Mouse (Mus musculus) heart, embryonic 14.5 days (tissue): ENCODE measurements around the gene Wnt10b. TPM values are rescaled to one million over a fixed set of nuclear protein-coding genes. Genes with fewer than 3 reads are reported as not detected.

Experiments
- ATAC-seq: fragments of 200-750 bp; cut with Nextera tagmentation; 2 replicates; pipeline ENCODE4 v1.8.0; 2017; ENCODE audit warnings: low read depth, moderate TSS enrichment; ENCODE audit not compliant: insufficient number of reproducible peaks, insufficient read depth, low FRiP score
- H3K27ac ChIP-seq, 2 experiments: fragments of 200-500 bp in 1 of 2; fragments of 300-500 bp in 1 of 2; sonication (generic) in 1 of 2; replicated peaks in 1 of 2; 2 replicates each; pipeline ENCODE4 v1.5.1; 2012 to 2014; ENCODE audit warnings: low read depth in 2 of 2, low read length in 2 of 2, control low read depth in 1 of 2, mild to moderate bottlenecking in 1 of 2, mixed read lengths in 1 of 2; ENCODE audit not compliant: control insufficient read depth in 1 of 2, insufficient read depth in 1 of 2
- H3K27me3 ChIP-seq: fragments of 300-500 bp; sonication (generic); 2 replicates; pipeline ENCODE4 v1.6.1; 2014; ENCODE audit warnings: mild to moderate bottlenecking, low read length, control low read depth; ENCODE audit not compliant: control insufficient read depth, insufficient read depth
- H3K36me3 ChIP-seq: fragments of 300-500 bp; sonication (generic); 2 replicates; pipeline ENCODE4 v1.6.1; 2014; ENCODE audit warnings: mild to moderate bottlenecking, control low read depth, low read length, mixed read lengths; ENCODE audit not compliant: control insufficient read depth, insufficient read depth
- H3K4me1 ChIP-seq, 2 experiments: fragments of 200-500 bp in 1 of 2; fragments of 300-500 bp in 1 of 2; sonication (generic) in 1 of 2; 2 replicates each; pipeline ENCODE4 v1.6.1; 2012 to 2014; ENCODE audit warnings: low read length in 2 of 2, control low read depth in 1 of 2, mixed read lengths in 1 of 2; ENCODE audit not compliant: control insufficient read depth in 2 of 2, insufficient read depth in 2 of 2
- H3K4me2 ChIP-seq: fragments of 300-500 bp; sonication (generic); 2 replicates; pipeline ENCODE4 v1.6.1; 2014; ENCODE audit warnings: mild to moderate bottlenecking, low read length
- H3K4me3 ChIP-seq, 2 experiments: fragments of 200-500 bp in 1 of 2; fragments of 300-500 bp in 1 of 2; sonication (generic) in 1 of 2; 2 replicates each; pipeline ENCODE4 v1.5.1; 2012 to 2014; ENCODE audit warnings: low read length in 2 of 2, mild to moderate bottlenecking in 2 of 2, control low read depth in 1 of 2, low read depth in 1 of 2, moderate library complexity in 1 of 2; ENCODE audit not compliant: control insufficient read depth in 1 of 2, insufficient read depth in 1 of 2
- H3K9ac ChIP-seq: fragments of 300-500 bp; sonication (generic); 2 replicates; pipeline ENCODE4 v1.6.1; 2014; ENCODE audit warnings: mild to moderate bottlenecking, low read length
- H3K9me3 ChIP-seq: fragments of 300-500 bp; sonication (generic); 2 replicates; pipeline ENCODE4 v1.6.1; 2016; ENCODE audit warnings: low read length, control low read depth; ENCODE audit not compliant: control insufficient read depth
- WGBS: fragments of 180-500 bp; shearing (Covaris S2); extraction: QIAGEN DNeasy Blood & Tissue Kit; methylation state at CpG from one replicate; pipeline ENCODE4 v1.1.7; 2014; 5-methylcytosine and 5-hydroxymethylcytosine counted together
- polyA plus RNA-seq: library from polyadenylated mRNA; unstranded; fragments of >200 nt; fragmentation: Nextera tagmentation; extraction: Ambion mirVana; gene quantifications from 2 replicates; pipeline ENCODE4 v1.2.1, GENCODE M21; 2014

The Wnt10b gene
- polyA plus RNA-seq, 1 experiment from 2014 or later: not detected

DNA sequence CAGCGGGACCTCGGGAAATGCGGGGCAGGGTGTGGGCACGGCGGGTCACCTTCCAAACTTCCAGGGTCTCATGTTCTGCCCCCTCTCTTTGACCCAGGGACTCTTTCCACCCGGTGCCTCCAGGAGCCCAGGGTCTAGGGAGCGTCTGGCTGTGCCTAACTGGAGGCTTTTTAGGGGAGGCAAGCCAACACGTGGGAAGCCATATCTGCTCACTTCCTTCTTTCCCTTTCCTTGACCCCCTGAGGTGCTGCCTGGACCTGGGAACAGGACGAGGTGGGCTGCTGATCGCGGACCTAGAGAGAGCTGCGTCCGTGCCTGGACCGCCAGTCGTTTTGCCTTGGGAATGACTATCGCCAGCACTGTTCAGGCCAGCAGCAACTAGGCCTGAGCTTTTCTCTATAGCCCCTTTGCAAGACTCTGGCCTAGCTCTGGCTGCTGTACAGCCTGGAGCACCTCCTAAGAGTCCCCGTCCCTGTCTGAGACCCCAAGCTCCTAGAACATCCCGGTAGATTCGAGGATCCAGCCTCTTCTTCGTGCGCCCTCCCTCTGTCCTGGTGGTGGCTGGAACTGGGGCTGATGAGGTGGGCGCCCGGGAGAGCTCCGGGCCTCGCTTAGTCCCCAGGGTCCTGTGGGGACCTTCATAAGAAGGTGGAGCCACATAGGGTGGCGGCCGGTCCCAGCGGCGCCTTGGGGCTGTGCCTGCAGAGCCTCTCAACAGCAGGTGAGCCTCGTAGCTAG is 28.3 kb upstream of the Wnt10b start:
- ATAC-seq: 0 out of 2 replicates have a peak, but pooled peaks have one; percentile 15
- Histone ChIP-seq H3K4me1 (peaks cover 34 to 58% of the 10 kb centered on the region in 2 experiments), H3K27me3 (peaks cover 81% of the 10 kb centered on the region), H3K4me3 (peak overlapping the region in 1 of 2 experiments; percentile 55; a peak in 2 of 4 replicates), H3K27ac (no peak overlapping the region), H3K36me3 (peaks cover 8% of the 10 kb centered on the region), H3K9me3 (no peaks in the 10 kb centered on the region), H3K4me2 (peak overlapping the region; percentile 95), H3K9ac (peak overlapping the region; percentile 38; the same call in 1 of the 2 replicates)
- 13% methylated on average over 30 of the region's 30 CpGs for WGBS

DNA sequence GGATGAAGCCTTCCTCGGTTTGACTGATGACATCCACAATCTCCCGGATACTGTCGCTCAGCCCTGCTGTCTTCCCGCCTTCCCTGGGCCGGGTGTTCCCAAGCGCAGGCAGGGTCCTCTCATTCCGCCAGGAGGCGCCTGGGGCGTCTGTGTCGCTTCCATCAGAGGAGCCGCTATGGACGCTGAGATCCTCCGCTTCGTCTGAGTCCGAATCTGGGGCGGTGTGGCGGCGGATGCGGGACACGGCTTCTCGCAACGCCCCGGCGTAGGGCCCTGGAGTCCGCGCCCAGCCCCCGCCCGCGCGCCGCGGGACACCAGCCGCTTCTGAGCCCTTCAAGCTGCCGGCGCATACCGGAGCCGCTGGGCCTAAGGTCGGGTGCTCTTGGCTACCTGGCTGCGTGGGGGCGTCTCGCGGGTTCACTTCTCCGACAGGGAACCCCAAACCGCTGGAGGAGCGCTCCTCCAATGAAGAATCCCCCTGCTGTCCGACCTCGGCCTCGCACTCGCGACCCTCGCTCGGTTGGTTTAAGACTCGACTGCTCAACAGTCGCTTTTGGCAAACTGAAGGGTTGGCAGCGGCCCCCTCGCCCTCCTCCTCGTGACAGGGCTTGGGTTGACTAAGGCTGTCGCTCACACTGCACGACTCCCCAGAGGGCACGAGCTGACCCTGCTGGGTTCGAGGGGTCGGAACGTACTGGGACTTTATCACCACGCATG is 27.5 kb upstream of the Wnt10b start:
- ATAC-seq: no peak
- H3K36me3 ChIP-seq: no peaks in the 10 kb centered on the region; the same call in 1 of the 2 replicates
- peaks cover 89% of the 10 kb centered on the region for H3K27me3 ChIP-seq
- no peak overlapping the region for H3K27ac ChIP-seq
- H3K9ac ChIP-seq: peak overlapping the region; percentile 69
- WGBS: under 1% methylated on average over 64 of the region's 64 CpGs
- H3K4me3 ChIP-seq: peak overlapping the region; percentile 37 to 55
- peaks cover 34 to 58% of the 10 kb centered on the region in 2 experiments for H3K4me1 ChIP-seq
- H3K4me2 ChIP-seq: peak overlapping the region; percentile 95
- H3K9me3 ChIP-seq: no peaks in the 10 kb centered on the region

DNA sequence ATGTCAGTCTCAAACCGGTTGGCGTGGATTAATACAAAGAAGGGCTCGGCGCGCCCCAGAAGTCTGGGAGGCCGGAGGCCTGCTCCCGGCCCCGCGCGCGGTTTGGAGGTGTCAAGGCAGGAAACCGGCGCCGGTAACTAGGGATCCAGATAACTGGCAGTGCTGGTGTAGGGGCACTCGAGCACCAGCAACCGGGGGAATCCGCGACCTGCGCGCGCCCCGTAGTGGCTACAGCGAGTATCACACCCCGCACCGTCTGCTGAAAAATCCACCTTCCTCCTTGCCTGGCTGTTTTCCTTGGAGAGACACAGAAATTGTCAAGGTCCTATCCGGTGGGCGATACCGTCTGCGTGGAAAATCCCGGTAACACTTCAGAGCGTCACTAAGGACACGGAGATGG is 26.1 kb upstream of the Wnt10b start:
- no peaks in the 10 kb centered on the region for H3K9me3 ChIP-seq
- WGBS: under 1% methylated on average over 32 of the region's 32 CpGs
- no peaks in the 10 kb centered on the region for H3K36me3 ChIP-seq
- H3K9ac ChIP-seq: 0 out of 2 replicates have a peak overlapping the region, but pooled peaks have one; percentile 21
- H3K4me3 ChIP-seq: peak overlapping the region in 1 of 2 experiments; percentile 18; a peak in 1 of 4 replicates
- H3K27ac ChIP-seq: no peak overlapping the region
- no peak for ATAC-seq
- peaks cover 99% of the 10 kb centered on the region for H3K27me3 ChIP-seq
- peak overlapping the region; percentile 59 for H3K4me2 ChIP-seq
- peaks cover 27 to 50% of the 10 kb centered on the region in 2 experiments for H3K4me1 ChIP-seq

DNA sequence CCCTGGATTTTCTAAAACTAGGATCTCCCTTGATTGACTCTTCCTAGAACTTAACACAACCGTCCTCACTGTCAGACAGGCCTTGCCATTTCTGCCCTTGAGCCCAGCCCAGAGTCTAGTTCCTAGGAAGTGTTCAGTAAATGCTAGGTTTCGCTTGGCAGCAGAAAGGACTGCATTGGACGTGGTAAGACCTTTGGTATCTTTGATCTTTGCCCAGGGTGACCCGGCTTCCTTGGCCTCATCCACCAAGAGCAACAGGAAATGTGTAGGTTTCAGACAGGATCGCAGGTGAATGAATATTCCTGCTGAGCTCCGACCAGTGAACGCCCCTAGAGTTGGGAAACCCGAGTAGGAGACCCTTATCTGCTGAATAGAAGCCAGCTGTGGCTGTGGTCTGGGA is 25.0 kb upstream of the Wnt10b start:
- no peak overlapping the region for H3K9ac ChIP-seq
- H3K36me3 ChIP-seq: no peaks in the 10 kb centered on the region
- 8% methylated on average over 8 of the region's 8 CpGs for WGBS
- H3K4me3 ChIP-seq: no peak overlapping the region
- no peak overlapping the region for H3K4me2 ChIP-seq
- H3K9me3 ChIP-seq: no peaks in the 10 kb centered on the region
- peaks cover 99% of the 10 kb centered on the region for H3K27me3 ChIP-seq
- ATAC-seq: no peak
- peaks cover 17 to 39% of the 10 kb centered on the region in 2 experiments for H3K4me1 ChIP-seq
- H3K27ac ChIP-seq: no peak overlapping the region

DNA sequence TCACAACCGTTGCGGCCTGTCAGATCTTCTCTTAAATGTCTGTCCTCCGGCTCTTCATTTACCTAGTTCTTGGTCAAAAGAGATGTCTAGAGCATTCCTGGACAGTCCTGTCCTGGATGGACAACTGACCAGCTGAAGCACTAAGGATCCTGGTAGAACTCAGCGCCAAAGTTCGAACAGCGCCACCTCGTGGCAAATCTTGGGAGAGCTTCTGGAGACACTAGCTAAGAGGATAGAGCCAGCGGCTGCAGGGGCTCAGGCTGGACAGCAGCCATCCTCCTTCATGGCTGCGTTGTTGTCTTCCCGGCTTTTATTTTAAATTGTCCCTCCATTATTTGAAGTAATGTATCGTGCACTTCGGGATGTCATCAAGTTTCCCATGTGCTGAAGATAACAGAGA is 21.4 kb upstream of the Wnt10b start:
- Histone ChIP-seq H3K9ac (no peak overlapping the region), H3K4me1 (peaks cover 11 to 25% of the 10 kb centered on the region in 2 experiments; a peak in 3 of 4 replicates), H3K4me2 (no peak overlapping the region), H3K27ac (no peak overlapping the region), H3K27me3 (peaks cover 98% of the 10 kb centered on the region), H3K36me3 (no peaks in the 10 kb centered on the region), H3K9me3 (no peaks in the 10 kb centered on the region), H3K4me3 (no peak overlapping the region)
- ATAC-seq: no peak
- 13% methylated on average over 12 of the region's 12 CpGs for WGBS

DNA sequence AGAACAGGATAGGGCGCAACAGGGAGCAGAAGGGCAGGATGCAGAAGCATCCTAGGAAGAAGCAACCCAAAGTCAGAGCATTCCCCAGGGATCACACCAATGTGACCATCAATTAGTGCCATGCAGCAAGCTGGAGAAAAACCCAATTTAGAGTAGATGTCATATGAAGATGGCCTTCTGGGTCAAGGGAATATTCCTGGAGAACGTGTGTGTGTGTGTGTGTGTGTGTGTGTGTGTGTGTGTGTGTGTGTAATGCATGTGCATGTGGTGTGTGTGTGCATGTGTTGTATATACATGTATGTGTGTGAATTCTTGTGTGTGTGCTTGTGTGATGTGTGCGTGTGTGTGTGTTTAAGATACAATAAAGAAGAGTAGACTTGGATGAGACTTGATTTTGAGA is 21.0 kb upstream of the Wnt10b start:
- no peak overlapping the region for H3K9ac ChIP-seq
- peaks cover 99% of the 10 kb centered on the region for H3K27me3 ChIP-seq
- H3K9me3 ChIP-seq: no peaks in the 10 kb centered on the region
- no peak overlapping the region for H3K27ac ChIP-seq
- no peak overlapping the region for H3K4me2 ChIP-seq
- H3K4me3 ChIP-seq: no peak overlapping the region
- WGBS: 45% methylated on average over 3 of the region's 3 CpGs
- H3K36me3 ChIP-seq: no peaks in the 10 kb centered on the region
- peaks cover 9 to 21% of the 10 kb centered on the region in 2 experiments; a peak in 3 of 4 replicates for H3K4me1 ChIP-seq
- ATAC-seq: no peak

DNA sequence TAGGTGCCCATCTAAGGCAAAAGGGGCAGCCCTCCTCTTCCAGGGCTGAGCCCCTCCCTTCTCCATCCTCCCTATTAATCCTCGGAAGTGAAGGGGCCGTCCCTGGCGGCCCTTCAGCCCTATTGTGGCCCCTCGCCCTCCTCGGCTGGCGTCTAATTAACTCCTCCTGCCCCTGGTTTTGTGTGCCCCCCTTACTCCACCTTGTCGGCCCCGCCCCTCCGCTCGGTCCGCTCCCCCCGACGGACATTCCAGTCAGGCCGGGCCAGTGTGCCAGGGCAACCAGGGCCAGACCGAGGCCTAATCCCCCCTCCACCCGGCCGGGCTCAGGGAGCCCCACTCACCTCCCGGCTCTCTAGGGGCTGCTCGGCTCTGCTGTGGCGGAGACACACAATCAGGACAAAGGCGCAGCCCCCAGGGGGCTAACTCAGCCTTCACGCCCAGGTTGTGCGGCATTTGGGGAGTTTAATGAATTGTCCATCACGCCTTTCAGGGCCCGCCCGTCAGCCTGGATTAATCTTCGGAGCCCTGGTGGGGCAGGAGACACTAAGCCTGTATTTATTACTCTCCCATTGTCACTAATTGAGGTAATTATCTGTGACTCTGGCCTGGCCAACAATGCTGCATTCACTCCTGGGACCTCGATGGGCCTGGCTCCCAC is 20.0 kb upstream of the Wnt10b start:
- H3K4me1 ChIP-seq: peaks cover 7 to 16% of the 10 kb centered on the region in 2 experiments; a peak in 3 of 4 replicates
- no peak overlapping the region for H3K27ac ChIP-seq
- no peak for ATAC-seq
- no peak overlapping the region for H3K4me2 ChIP-seq
- no peak overlapping the region for H3K9ac ChIP-seq
- no peak overlapping the region for H3K4me3 ChIP-seq
- H3K36me3 ChIP-seq: no peaks in the 10 kb centered on the region
- H3K27me3 ChIP-seq: peaks cover 99% of the 10 kb centered on the region
- 4% methylated on average over 28 of the region's 28 CpGs for WGBS
- no peaks in the 10 kb centered on the region for H3K9me3 ChIP-seq
